Mouse (Mus musculus) c-Kit-positive CD71-negative TER-119-negative erythroid progenitor cells, embryonic 14.5 days (primary cell): ENCODE measurements around the gene Cacna1e.

Experiments used
- DNase-seq: peaks from one replicate; pipeline ENCODE4 v3.0.0-alpha.2; 2013; ENCODE audit warnings: low read depth

Gene Cacna1e

DNA sequence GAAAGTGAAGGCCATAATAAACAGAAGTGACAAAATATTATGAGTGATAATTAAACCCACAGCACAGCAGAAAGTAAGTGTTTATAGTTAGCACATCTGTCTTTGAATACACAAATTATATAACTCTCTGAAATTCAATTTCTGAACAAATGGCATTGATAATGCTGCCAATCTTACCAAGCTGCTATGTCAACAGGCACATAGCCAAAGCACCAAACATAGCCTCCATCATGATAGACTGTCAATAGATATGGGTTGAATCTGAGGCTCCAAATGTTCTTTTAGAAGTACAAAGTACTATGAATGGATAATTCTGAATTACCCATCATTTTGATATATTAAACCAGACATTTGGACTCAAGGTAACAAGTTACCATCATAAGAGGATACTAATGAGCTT is 372.6 kb downstream of the Cacna1e start:
- no peak for DNase-seq

DNA sequence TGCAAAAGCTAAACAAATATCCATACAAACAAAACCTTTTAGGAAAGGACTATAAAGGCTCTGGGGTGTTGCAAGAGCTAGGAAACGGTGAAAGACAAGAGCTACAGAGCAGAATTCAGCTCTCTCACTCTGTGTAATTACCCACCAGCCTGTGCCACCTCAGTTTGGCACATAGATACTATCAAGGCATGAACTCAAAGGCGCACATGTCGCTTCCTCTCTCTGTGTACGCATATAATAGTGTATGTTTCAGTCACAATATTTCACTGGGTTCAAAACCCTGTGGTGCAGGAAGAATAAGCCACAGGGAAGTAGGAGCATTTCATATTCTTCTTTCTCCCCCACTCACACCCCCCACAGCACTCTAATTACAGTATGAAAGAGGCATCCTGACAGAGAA is 380.3 kb downstream of the Cacna1e start:
- DNase-seq = no peak

DNA sequence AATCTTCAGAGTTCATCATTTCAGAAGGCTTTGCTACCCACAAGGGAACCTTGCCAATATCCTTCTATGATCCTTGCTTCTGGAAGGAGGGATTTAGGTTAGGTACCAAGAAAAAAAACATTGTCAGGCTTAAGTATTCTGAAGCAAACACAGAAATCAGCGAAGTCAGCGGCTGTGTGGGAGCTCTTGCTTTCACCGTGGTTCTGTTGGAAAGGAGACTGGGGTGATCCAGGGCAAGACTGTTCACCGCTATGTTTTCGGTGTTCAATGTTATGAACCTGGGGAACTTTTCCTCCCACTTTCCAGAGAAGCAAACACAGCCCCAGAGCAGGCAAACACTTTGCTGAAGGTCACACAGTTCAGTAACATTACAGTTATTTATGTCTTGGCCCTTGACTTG is 383.4 kb downstream of the Cacna1e start:
- no peak for DNase-seq

DNA sequence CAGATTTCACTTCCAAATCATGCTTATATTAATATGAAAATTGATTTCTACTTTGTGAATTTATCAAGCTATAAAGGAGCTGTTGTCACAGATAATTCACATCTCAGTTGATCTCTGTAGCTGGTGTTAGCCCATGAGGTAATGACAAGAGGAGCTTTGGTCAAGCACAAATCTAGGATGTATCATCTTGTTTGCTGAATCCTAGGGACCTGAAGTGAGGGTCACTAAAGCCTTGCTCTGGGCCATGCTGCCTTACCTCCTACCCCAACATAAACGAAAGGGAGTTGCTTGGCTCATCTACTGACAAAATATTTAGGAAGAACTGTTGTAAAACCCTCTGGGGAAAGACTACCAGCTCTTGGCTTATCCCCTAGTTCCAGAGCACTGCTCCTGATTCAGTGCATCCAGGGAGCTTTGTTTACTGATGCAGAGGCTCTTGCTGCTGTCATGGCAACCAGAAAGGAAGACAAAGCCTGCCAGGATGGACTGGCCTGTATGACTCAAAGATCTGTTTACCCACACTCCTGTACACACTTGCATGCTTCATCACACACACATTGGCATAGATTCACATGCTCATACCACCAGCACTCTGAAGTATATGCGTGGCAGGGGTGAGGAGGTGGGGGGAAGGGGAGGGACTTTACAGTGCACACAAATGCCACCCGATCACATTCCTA is 384.0 kb downstream of the Cacna1e start:
- DNase-seq = no peak

DNA sequence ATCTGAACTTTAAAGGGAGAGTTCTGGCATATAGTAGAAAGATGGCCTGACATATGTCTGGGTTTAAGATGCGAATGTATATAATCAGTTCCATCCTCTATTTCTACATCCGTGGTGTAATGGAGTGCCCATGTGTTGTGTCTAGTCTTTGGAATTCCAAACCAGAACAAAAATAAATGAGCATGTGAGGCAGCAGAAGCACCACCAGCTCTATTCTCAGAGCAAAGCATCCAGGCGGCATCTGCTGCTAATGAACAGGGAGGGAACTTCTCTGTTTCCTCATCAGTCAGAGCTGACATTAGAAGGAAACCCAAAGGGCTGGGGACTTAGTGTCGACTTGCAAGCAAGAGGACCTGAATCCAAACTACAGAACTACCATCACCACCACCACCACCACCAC is 385.5 kb downstream of the Cacna1e start:
- no peak for DNase-seq

DNA sequence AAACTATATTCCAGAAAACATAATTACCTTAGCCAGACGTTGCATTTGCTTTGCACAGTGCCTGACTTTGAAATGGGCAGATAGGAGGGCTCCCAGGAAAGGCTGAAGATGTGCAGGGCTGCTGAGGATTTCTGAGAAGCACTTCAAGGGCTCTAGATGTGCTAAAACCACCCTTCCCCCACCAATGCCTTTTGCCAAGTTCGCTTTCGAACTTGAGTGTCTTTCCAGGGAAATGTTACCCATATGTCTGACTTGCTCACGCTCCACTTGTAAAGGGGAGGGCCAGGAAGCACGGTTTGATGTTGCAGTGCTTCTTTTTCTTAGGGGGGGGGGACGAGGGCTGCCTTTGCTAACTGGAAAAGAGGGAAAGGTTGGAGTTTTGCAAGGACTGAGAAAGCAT is 393.2 kb downstream of the Cacna1e start:
- DNase-seq = no peak

DNA sequence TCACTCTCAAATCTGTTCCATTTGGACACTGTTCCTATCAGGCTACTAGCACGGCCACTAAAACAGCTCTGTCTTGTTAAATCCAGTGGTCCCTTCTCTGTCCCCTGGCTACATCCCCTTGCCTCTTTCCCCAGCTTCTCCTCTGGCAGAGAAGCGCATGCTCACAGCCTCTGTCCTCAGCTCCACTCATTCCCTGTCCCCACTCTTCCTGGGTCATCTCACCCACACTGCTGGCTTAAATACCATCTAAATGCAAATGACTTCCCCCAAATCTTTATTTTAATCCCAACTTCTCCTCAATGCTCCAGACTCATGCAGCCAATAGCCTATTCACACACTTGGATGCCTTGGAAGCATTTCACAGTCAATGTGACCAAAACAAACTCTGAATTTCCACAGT is 407.6 kb downstream of the Cacna1e start:
- no peak for DNase-seq

DNA sequence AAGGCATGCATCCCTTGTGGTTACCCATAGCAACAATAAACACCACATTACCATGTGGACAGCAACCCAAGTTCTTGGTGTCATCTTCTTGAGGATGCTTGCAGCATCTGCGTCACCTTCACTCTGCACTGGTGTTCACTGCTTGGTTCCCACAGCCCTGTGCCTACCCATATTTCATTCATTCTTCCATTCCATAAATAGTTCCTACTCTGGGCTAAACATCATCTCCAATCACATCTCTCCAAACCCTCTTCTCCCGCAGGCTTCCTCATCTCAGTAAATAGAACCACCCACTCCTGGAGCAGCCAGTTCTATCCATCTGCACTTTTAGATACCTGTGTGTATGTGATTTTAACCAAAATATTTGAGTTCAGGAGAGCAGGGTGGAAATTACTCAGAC is 408.6 kb downstream of the Cacna1e start:
- no peak for DNase-seq

DNA sequence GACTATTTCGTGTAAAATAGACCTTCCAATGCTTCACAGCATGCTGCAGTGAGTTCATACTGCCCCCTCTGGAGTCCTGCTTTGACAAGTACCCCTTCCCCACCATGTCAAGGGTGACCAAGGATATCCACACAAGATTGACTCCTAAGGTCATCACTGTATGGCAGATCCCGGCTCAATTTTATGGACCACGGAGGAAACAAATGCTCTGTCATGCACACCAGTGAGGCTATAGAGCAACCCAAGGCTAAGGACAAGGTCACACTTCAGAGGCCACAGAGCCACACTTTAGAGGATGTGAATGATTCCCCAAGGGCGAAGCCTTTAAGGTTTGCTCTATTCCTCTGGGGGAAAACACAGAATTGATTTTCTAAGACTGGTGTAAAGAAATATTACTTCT is 410.1 kb downstream of the Cacna1e start:
- no peak for DNase-seq

DNA sequence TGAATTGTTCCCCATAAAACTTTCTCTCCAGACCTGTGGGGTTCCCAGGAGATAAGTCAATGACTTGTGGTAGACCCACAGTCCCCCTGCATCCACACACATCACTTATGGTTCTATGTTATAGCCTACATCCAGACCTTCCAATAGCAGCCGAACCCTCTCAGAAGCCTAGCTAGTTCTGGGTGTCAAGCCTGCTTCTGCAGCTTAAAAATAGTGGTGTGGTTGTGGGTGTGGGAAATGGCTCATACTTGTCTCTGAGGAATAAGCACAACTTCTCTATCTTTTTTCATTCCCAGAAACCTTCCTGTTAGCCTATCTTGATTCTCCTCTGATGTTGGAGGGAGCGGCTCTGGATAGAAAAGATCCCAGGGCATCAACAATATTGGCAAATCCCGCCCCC is 417.0 kb downstream of the Cacna1e start:
- no peak for DNase-seq

DNA sequence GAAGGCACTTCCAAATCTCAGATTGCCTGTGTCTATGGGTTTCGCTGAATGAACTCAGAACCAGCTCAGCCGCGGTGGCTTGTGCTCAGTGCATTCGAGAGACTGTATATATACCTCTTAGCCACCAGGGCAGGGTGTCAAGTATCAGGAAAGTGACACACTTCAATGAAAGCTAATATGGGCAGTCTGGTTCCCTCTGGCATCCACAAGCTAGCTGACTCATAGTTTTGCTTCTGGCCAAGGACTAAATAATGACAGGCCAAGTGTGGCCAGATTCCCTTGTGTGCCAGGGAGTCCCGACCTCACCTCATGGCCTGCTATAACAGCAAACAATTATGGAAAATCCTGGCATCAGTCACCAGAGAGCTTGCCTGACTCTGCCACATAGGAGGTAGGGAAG is 422.8 kb downstream of the Cacna1e start:
- DNase-seq = no peak

DNA sequence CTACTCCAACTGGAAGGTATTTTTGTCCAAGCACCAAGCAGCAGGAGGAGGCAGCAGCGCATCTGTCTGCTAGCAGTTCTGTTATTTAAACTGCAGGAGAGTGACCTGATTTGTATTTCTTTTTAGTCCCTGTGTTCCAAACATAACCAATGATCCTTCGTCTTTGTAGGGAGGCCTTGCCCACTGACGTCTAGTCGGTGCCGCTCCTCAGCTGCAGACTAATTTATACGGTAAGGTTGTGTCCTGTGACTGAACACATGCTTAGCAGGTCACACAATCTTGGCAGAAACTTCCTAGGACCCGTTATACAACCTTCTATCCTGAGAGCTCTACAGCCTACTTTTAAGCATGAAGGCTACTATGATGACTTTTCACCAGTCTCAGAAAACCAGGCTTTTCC is 424.2 kb downstream of the Cacna1e start:
- no peak for DNase-seq

DNA sequence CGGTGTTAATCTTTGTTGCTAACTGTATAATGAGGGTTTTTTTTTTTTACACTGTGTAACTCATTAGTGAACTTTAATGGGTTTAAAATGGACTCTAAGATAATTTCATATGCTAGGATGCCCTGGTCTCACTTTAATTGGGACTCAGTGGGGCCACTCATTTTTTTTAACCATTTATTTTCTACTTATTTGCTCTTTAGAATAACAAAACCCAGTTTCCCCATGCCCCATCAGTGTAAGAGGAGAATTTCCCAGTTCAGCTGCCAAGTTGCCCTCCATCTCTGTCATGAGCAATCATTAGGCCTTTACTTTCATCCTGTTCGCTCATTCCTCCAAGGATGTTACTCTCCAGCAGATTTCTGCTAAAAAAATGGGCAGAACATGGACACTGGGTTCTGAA is 425.7 kb downstream of the Cacna1e start:
- DNase-seq = no peak

DNA sequence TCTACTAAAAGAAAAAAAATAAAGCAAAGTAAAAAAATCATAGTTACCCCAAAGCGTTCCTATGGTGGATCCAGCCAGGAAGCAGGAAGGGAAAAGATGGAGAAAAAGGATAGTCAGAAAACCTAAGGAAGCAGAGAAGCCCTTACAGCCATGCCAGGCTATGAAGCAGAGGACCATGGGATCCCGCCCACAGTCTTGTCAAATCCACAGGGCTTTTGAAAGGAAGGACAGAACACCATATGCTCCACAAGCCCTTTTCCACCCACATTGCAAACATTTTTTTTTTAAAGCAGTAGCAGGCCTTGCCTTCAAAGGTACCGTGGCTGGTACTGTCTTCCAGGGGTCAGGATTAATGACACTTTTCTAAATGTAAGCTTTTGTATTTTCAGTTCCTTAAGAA is 433.5 kb downstream of the Cacna1e start:
- no peak for DNase-seq

DNA sequence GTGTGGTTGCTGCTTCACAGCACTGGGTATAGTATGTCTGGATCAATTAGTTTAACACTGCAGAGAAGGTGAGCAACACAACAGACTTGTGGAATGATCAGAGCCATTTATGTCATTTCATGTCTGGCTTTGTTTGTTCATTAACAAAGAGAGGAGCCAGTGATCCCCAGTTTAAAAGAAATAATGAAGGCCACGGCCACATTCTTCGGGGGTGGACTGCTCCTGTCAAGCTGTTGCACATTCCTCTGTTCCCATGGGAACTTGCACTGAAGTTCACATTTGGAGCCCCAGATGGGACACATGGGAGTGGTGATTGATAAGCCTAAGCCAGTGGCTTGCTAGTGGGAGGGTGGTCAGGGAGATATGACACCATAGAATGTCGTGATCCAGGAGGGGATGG is 437.8 kb downstream of the Cacna1e start:
- DNase-seq = no peak

DNA sequence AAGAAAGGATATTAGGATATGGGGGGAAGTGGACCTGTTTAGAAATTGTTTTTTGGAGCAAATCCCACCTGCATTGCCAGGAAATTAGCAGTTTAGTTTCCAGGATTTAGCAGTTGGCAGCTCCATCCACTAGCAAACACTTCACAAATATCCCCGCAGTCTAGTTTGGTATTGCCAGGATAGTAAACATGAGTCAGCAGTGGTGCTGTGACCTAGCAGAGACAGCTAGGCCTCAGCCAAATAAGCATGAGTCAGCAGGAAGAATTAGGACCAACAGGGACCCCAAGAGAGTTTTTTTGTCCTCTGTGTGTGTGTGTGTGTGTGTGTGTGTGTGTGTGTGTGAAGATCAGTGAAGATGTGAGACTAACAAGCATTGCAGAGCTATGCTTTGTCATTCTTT is 450.8 kb downstream of the Cacna1e start:
- DNase-seq = no peak

DNA sequence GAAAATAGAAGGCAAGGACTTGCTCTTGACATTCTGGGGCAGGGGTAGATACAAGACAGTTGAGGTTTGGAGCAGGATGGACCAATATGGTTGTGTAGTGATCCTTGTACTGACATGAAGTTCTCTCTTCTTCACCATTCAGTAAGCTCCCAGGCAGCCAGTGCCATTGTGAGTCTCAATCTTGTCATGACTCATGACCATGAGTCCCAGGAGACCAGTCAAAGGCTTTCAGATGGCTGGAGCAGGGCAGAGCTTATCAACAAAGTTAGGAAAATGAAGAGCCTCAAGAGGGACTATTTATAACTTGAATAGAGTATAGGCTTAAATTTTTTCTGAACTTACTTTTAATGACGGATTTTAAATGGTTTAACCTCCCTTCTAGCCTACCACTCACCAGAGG is 451.2 kb downstream of the Cacna1e start:
- DNase-seq = no peak

DNA sequence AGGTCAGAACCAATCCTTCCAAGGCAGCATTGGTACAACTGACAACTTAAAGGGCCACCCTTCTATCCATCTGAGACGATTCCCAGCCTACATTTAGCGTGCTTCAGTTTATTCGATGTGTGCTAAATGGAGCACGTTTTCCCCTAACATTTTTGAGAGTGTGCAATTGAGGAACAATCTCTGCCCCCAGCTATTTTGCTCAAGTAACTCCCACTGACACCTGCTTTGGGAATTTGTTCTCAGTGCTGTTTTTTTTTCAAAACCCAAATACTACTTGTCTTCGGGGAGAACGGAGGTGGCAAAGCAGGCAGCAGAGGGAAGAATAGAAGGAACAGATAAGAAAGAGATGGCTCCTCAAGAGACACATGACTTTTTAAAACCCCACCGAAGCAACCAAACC is 456.0 kb downstream of the Cacna1e start:
- DNase-seq = no peak

DNA sequence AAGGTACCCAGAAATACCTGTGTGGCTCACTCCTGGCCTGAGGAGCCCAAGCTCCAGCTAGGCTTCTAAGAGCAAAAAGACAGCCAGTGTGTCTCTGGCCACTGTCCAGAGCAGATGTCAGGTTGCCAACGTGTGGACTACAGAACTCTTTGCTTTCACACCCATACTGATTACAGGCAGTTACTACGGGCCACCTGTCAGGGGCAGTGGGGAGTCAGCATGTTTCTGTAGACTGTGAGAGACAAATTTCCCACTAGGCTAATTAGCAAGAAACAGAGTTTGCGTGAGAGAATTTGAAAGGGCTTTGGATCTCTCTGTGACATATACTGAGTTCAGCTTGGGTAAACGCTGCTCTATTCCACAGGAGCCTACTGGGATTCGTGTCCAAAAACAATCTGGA is 466.0 kb downstream of the Cacna1e start:
- DNase-seq = no peak

DNA sequence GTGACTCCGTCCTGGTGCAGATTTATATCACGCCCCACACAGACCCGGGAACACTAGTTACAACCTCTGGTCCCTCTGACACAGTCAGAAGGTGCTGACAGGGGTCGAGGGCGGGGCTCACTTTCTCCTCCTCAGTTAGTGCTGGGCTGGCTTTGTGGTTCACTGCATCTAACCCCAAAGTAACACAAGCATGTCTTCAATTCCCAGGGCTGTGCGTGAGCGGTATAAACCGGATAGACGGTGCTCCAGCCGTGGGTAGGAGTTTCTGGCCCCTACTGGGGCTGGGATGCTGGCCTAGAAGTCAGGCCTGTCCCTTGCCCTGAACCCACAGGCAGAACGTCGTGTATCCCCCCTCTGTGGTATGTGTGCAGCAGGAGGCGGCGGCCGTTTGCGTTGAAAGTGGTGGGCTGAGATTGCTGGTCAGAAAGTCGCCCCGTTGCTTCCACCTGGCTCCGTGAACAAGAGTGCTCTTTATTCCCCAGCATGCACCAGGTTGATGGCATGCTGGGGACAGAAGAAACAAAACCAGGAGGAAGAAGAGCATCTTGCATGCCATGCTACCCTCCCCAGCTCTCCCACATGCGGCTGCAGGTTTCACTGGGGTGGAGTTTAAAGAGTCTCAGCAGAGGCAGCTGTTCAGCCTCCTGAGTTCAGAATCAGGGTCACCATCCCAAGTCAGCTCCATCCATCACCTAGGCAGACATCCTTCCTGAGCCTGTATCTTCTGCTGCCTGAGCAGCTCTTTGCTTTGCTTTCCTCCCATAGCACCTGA is 467.7 kb downstream of the Cacna1e start:
- DNase-seq = no peak

DNA sequence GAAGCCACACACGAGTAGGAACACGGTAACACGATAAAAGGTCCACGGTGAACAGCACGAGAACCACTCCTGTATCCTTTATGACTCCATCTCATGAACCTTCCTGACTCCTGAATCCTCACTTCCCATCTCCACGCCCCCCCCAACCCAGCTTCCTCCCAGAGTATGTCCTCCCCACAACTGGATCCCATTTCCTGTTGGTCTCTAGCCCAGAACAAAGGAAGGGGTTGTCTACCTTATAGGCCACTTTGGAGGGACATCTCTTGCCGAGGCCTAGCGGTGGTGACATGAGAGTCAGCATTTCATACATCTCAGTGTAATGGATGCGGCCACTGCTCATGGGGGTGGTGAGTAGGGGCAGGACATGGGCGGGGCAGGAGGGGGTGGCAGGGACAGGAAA is 468.5 kb downstream of the Cacna1e start:
- DNase-seq = no peak

DNA sequence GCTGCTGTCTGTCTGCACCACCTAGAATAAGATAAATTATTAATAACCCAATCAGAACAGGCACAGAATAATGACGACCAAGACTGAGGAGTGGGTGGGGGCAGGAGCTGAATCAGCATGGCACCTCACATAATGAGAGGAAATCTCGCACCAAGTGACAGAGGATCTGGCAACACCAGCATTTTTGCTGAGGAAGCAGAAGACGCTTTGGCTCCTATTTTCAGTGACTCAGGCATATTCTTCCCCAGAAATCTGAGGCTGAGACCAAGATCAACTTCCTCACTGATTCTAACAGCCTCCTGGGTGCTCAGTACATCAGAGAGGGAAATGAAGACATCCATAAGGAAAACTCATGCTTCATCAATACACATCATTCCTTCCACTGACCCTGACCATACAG is 471.2 kb downstream of the Cacna1e start:
- DNase-seq = no peak

DNA sequence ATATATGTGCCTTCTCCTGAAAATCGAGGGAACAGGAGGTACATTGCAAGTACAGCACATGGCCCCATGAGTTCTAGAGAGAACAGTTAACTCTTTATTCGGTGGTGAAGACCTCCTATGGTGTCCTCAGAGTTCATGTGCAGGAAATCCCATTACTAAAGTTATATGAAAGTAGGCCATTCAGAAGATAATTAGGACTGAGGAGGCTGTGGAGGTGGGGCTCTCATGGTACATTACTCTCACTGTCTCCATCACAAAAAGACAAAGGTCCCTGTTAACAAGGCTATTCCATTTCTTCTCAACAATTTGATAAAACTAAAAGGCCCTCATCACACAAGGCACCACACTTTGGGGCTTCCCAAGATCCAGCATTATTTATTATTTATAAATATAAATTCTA is 475.2 kb downstream of the Cacna1e start:
- DNase-seq = no peak

DNA sequence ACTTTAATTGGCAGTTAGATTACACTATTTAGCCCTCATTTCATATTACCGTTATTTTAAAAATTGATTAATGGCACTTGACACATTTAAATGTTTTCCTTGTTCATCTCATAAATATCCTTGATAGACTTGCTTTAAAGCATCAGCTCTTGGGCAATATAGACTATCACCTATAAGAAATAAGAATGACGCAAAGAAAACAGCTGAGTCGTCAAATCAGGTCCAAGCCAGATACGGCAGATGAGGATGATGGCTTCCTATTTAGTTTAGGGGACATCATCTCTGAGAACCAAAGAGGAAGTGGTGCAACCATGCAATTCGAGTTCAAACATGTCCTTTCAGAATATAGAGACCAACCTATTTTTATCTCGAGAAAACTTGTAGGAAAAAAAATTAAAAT is 492.3 kb downstream of the Cacna1e start:
- no peak for DNase-seq
